Mouse (Mus musculus) lung, adult 2 months (tissue): ENCODE data around the gene Gsdma3. TPM values are rescaled to one million over a fixed set of nuclear protein-coding genes. Genes with fewer than 3 reads are reported as not detected.
"Not testable (repeated sequence)": the region's sequence is repeated elsewhere in the genome, so short reads cannot be mapped to it uniquely, and the experiment has no call there.

Experiments used
- DNase-seq: peaks from one replicate; pipeline ENCODE4 v3.0.0; 2022
- H3K4me1 ChIP-seq: fragments of 200-500 bp; 2 replicates; pipeline ENCODE4 v1.6.1; 2011; ENCODE audit warnings: low read length; ENCODE audit not compliant: control insufficient read depth, insufficient read depth
- H3K4me3 ChIP-seq: fragments of 200-500 bp; replicated peaks from 2 replicates; pipeline ENCODE3; 2011; ENCODE audit warnings: low read depth, mild to moderate bottlenecking, control low read depth, low read length; ENCODE audit errors: extremely low read depth
- CTCF ChIP-seq: fragments of 200-500 bp; IDR thresholded peaks from 2 replicates; pipeline ENCODE4 v1.5.1; 2011; ENCODE audit warnings: mild to moderate bottlenecking, low read length, control low read depth; ENCODE audit not compliant: insufficient read depth
- POLR2A ChIP-seq: fragments of 200-500 bp; IDR thresholded peaks from 2 replicates; pipeline ENCODE4 v1.6.1; 2011; ENCODE audit warnings: low read depth, mild to moderate bottlenecking, control low read depth, low read length, borderline replicate concordance; ENCODE audit errors: extremely low read depth
- WGBS: fragments of 180-500 bp; shearing (Covaris S2); methylation state at CpG from one replicate; pipeline ENCODE4 v1.1.7; 2018; 5-methylcytosine and 5-hydroxymethylcytosine counted together
- polyA plus RNA-seq: library from polyadenylated mRNA; depleted of rRNA; stranded (reverse); fragments of >200 nt; gene quantifications from 2 replicates; pipeline ENCODE4 v1.2.3, GENCODE M21; 2012

Gene Gsdma3
- polyA plus RNA-seq, 1 experiment = not detected

GRCm38 (mm10) chr11:98628706-98629105, 2.5 kb downstream of the Gsdma3 start:
- no peak for DNase-seq
- TF ChIP-seq CTCF = no peak
- Histone ChIP-seq H3K4me1 (no peaks in the 10 kb centered on the region), H3K4me3 (no peak overlapping the region)
- WGBS = 77% methylated on average over 3 of the region's 3 CpGs

- DNase-seq = no peak
- WGBS = 77% methylated on average over 5 of the region's 5 CpGs
- Histone ChIP-seq H3K4me1 (no peaks in the 10 kb centered on the region), H3K4me3 (no peak overlapping the region)
- TF ChIP-seq CTCF = no peak
- no peak for TF ChIP-seq POLR2A
Measured at GRCm38 (mm10) chr11:98630646-98631045, 4.5 kb downstream of the Gsdma3 start.

GRCm38 (mm10) chr11:98635312-98635970, 9.3 kb downstream of the Gsdma3 start:
- not testable (repeated sequence) for H3K4me3 ChIP-seq, H3K4me1 ChIP-seq
- WGBS = 26% methylated on average over 10 of the region's 10 CpGs
- peak; percentile 6 for DNase-seq

- WGBS = 77% methylated on average over 1 of the region's 1 CpGs
Measured at GRCm38 (mm10) chr11:98637501-98637900, 11.3 kb downstream of the Gsdma3 start.

GRCm38 (mm10) chr11:98640091-98640490, 13.9 kb downstream of the Gsdma3 start:
- H3K4me1 ChIP-seq = no peaks in the 10 kb centered on the region
- DNase-seq = no peak
- WGBS = 41% methylated on average over 5 of the region's 5 CpGs
- TF ChIP-seq CTCF = no peak
- TF ChIP-seq POLR2A = no peak
- no peak overlapping the region for H3K4me3 ChIP-seq

More at GRCm38 (mm10) chr11:98637501-98637900, 11.3 kb downstream of the Gsdma3 start:
- no peak for DNase-seq
- Histone ChIP-seq H3K4me3 (no peak overlapping the region), H3K4me1 (no peaks in the 10 kb centered on the region)
- TF ChIP-seq CTCF = no peak
- no peak for TF ChIP-seq POLR2A

GRCm38 (mm10) chr11:98644757-98645156, 18.6 kb downstream of the Gsdma3 start:
- TF ChIP-seq POLR2A (no peak), CTCF (no peak)
- WGBS = 85% methylated on average over 3 of the region's 3 CpGs
- no peak overlapping the region for H3K4me3 ChIP-seq
- H3K4me1 ChIP-seq = no peaks in the 10 kb centered on the region
- DNase-seq = no peak

GRCm38 (mm10) chr11:98645946-98646345, 19.8 kb downstream of the Gsdma3 start:
- no peak for DNase-seq
- 56% methylated on average over 2 of the region's 2 CpGs for WGBS
- H3K4me1 ChIP-seq = no peaks in the 10 kb centered on the region
- H3K4me3 ChIP-seq = no peak overlapping the region
- no peak for TF ChIP-seq POLR2A
- no peak for TF ChIP-seq CTCF

- TF ChIP-seq POLR2A (no peak), CTCF (no peak)
- DNase-seq = no peak
- H3K4me1 ChIP-seq = no peaks in the 10 kb centered on the region
- no peak within 1 kb of the TSS for H3K4me3 ChIP-seq
- 44% methylated on average over 2 of the region's 2 CpGs for WGBS
Measured at GRCm38 (mm10) chr11:98646459-98646858, 20.3 kb downstream of the Gsdma3 start, which contains the start of gene Gsdma2. Gene Gsdma2, plus strand, starts transcription at chr11:98646759.

- WGBS = 14% methylated on average over 7 of the region's 7 CpGs
- peak; percentile 33 for DNase-seq
- TF ChIP-seq CTCF = peak; percentile 58; the same call in 1 of the 2 replicates
Measured at GRCm38 (mm10) chr11:98655076-98655475, 28.9 kb downstream of the Gsdma3 start.

GRCm38 (mm10) chr11:98660517-98660916, 34.4 kb downstream of the Gsdma3 start:
- 6% methylated on average over 6 of the region's 6 CpGs for WGBS
- no peak overlapping the region for H3K4me3 ChIP-seq
- no peak for DNase-seq
- no peaks in the 10 kb centered on the region for H3K4me1 ChIP-seq
- TF ChIP-seq CTCF (0 out of 2 replicates have a peak, but pooled peaks have one; percentile 19), POLR2A (no peak)

More at GRCm38 (mm10) chr11:98655076-98655475, 28.9 kb downstream of the Gsdma3 start:
- not testable (repeated sequence) for H3K4me1 ChIP-seq, H3K4me3 ChIP-seq
